Mouse (Mus musculus) heart, embryonic 14.5 days (tissue): ENCODE measurements at regions not wholly inside any gene's neighbourhood (a gene's known extent, or its start where the extent isn't known, plus 50 kb on each side); places are given as distances from the start of the nearest gene placed in this dataset.

ENCODE experiments used
- ATAC-seq: fragments of 200-750 bp; cut with Nextera tagmentation; 2 replicates; pipeline ENCODE4 v1.8.0; 2017; ENCODE audit warnings: low read depth, moderate TSS enrichment; ENCODE audit not compliant: insufficient number of reproducible peaks, insufficient read depth, low FRiP score
- H3K27ac ChIP-seq, 2 experiments: fragments of 200-500 bp in 1 of 2; fragments of 300-500 bp in 1 of 2; sonication (generic) in 1 of 2; replicated peaks in 1 of 2; 2 replicates each; pipeline ENCODE4 v1.5.1; 2012 to 2014; ENCODE audit warnings: low read depth in 2 of 2, low read length in 2 of 2, control low read depth in 1 of 2, mild to moderate bottlenecking in 1 of 2, mixed read lengths in 1 of 2; ENCODE audit not compliant: control insufficient read depth in 1 of 2, insufficient read depth in 1 of 2
- H3K27me3 ChIP-seq: fragments of 300-500 bp; sonication (generic); 2 replicates; pipeline ENCODE4 v1.6.1; 2014; ENCODE audit warnings: mild to moderate bottlenecking, low read length, control low read depth; ENCODE audit not compliant: control insufficient read depth, insufficient read depth
- H3K36me3 ChIP-seq: fragments of 300-500 bp; sonication (generic); 2 replicates; pipeline ENCODE4 v1.6.1; 2014; ENCODE audit warnings: mild to moderate bottlenecking, control low read depth, low read length, mixed read lengths; ENCODE audit not compliant: control insufficient read depth, insufficient read depth
- H3K4me1 ChIP-seq, 2 experiments: fragments of 200-500 bp in 1 of 2; fragments of 300-500 bp in 1 of 2; sonication (generic) in 1 of 2; 2 replicates each; pipeline ENCODE4 v1.6.1; 2012 to 2014; ENCODE audit warnings: low read length in 2 of 2, control low read depth in 1 of 2, mixed read lengths in 1 of 2; ENCODE audit not compliant: control insufficient read depth in 2 of 2, insufficient read depth in 2 of 2
- H3K4me2 ChIP-seq: fragments of 300-500 bp; sonication (generic); 2 replicates; pipeline ENCODE4 v1.6.1; 2014; ENCODE audit warnings: mild to moderate bottlenecking, low read length
- H3K4me3 ChIP-seq, 2 experiments: fragments of 200-500 bp in 1 of 2; fragments of 300-500 bp in 1 of 2; sonication (generic) in 1 of 2; 2 replicates each; pipeline ENCODE4 v1.5.1; 2012 to 2014; ENCODE audit warnings: low read length in 2 of 2, mild to moderate bottlenecking in 2 of 2, control low read depth in 1 of 2, low read depth in 1 of 2, moderate library complexity in 1 of 2; ENCODE audit not compliant: control insufficient read depth in 1 of 2, insufficient read depth in 1 of 2
- H3K9ac ChIP-seq: fragments of 300-500 bp; sonication (generic); 2 replicates; pipeline ENCODE4 v1.6.1; 2014; ENCODE audit warnings: mild to moderate bottlenecking, low read length
- H3K9me3 ChIP-seq: fragments of 300-500 bp; sonication (generic); 2 replicates; pipeline ENCODE4 v1.6.1; 2016; ENCODE audit warnings: low read length, control low read depth; ENCODE audit not compliant: control insufficient read depth
- WGBS: fragments of 180-500 bp; shearing (Covaris S2); extraction: QIAGEN DNeasy Blood & Tissue Kit; methylation state at CpG from one replicate; pipeline ENCODE4 v1.1.7; 2014; 5-methylcytosine and 5-hydroxymethylcytosine counted together

GRCm38 (mm10) chr19:15583106-15583781 is 363.9 kb downstream of the Psat1 start:
- WGBS: 74% methylated on average over 8 of the region's 8 CpGs
- Histone ChIP-seq H3K36me3 (no peaks in the 10 kb centered on the region), H3K9ac (no peak overlapping the region), H3K4me3 (no peak overlapping the region), H3K4me1 (peaks cover 3 to 9% of the 10 kb centered on the region in 2 experiments; a peak in 3 of 4 replicates), H3K27ac (no peak overlapping the region), H3K9me3 (no peaks in the 10 kb centered on the region), H3K4me2 (no peak overlapping the region), H3K27me3 (no peaks in the 10 kb centered on the region)
- ATAC-seq: no peak

GRCm38 (mm10) chr19:15571204-15571603 is 375.9 kb downstream of the Psat1 start:
- Histone ChIP-seq H3K27me3 (no peaks in the 10 kb centered on the region), H3K36me3 (no peaks in the 10 kb centered on the region), H3K4me3 (no peak overlapping the region), H3K9ac (no peak overlapping the region), H3K4me2 (no peak overlapping the region), H3K9me3 (no peaks in the 10 kb centered on the region), H3K27ac (no peak overlapping the region), H3K4me1 (no peaks in the 10 kb centered on the region)
- WGBS: 79% methylated on average over 9 of the region's 9 CpGs
- no peak for ATAC-seq

- no peak for ATAC-seq
- Histone ChIP-seq H3K9me3 (no peaks in the 10 kb centered on the region), H3K4me3 (no peak overlapping the region), H3K27me3 (no peaks in the 10 kb centered on the region), H3K9ac (no peak overlapping the region), H3K27ac (no peak overlapping the region), H3K4me2 (no peak overlapping the region), H3K36me3 (no peaks in the 10 kb centered on the region), H3K4me1 (no peaks in the 10 kb centered on the region)
- 92% methylated on average over 5 of the region's 5 CpGs for WGBS
Measured at GRCm38 (mm10) chr19:15561511-15561910, 385.6 kb downstream of the Psat1 start.

DNA sequence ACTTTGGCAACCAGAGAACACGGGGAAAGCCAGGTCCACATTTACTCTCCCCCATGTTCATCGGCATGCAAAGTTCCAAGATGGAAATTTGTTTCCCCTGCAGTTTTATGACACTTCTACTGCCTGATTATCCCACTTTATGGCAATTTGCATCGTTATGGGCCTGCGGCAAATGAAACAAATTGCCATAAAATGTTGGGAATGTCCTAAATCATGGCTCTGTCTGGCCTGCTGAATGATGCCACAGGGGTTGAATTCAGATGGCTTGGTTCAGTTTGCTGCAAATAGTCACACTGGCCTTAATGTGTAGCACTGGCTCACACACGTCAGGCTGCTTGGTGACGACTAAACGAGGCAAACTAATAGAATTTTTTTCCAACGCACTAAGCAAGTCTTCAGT is 393.2 kb downstream of the Psat1 start:
- no peak for ATAC-seq
- H3K27ac ChIP-seq: no peak overlapping the region
- H3K4me1 ChIP-seq: no peaks in the 10 kb centered on the region
- H3K9ac ChIP-seq: no peak overlapping the region
- H3K9me3 ChIP-seq: no peaks in the 10 kb centered on the region
- no peak overlapping the region for H3K4me2 ChIP-seq
- no peaks in the 10 kb centered on the region for H3K36me3 ChIP-seq
- no peaks in the 10 kb centered on the region for H3K27me3 ChIP-seq
- H3K4me3 ChIP-seq: no peak overlapping the region
- 82% methylated on average over 8 of the region's 8 CpGs for WGBS

DNA sequence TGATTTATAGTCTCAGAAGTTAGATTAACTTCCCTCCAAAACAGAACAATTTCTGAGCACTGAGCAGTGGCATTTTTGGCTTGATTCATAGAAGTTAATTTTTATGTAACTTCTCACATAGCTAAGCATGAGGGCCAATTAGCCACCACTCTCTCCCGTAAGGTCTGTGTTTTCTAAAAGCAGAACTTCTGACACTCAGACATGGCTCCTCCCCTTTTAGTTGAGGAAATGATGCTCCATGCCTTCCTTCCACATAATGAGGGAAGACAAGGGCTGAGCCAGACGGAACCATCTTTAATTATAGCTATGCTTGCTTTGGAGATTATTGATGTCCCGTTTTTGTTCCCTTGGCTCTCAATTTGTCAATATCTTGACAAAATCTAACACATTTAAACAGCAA is 429.3 kb downstream of the Psat1 start:
- Histone ChIP-seq H3K36me3 (no peaks in the 10 kb centered on the region), H3K27ac (no peak overlapping the region), H3K9ac (no peak overlapping the region), H3K4me3 (no peak overlapping the region), H3K4me2 (no peak overlapping the region), H3K27me3 (no peaks in the 10 kb centered on the region), H3K4me1 (peaks cover 4% of the 10 kb centered on the region in 2 experiments; a peak in 3 of 4 replicates), H3K9me3 (0 out of 2 replicates have a peak, but pooled peaks cover under 1% of the 10 kb centered on the region)
- WGBS: 78% methylated on average over 3 of the region's 3 CpGs
- no peak for ATAC-seq

GRCm38 (mm10) chr19:15516566-15517305 is 430.4 kb downstream of the Psat1 start:
- Histone ChIP-seq H3K4me3 (peak overlapping the region in 1 of 2 experiments; percentile 9; a peak in 2 of 4 replicates), H3K27ac (no peak overlapping the region), H3K9ac (no peak overlapping the region), H3K4me2 (peak overlapping the region; percentile 55), H3K36me3 (no peaks in the 10 kb centered on the region), H3K27me3 (no peaks in the 10 kb centered on the region), H3K9me3 (no peaks in the 10 kb centered on the region), H3K4me1 (peaks cover 4% of the 10 kb centered on the region in 2 experiments; a peak in 3 of 4 replicates)
- ATAC-seq: no peak
- WGBS: 28% methylated on average over 17 of the region's 17 CpGs

- ATAC-seq: no peak
- no peaks in the 10 kb centered on the region for H3K36me3 ChIP-seq
- H3K4me1 ChIP-seq: peaks cover 4% of the 10 kb centered on the region in 2 experiments; a peak in 3 of 4 replicates
- WGBS: 80% methylated on average over 4 of the region's 4 CpGs
- no peak overlapping the region for H3K4me2 ChIP-seq
- no peak overlapping the region for H3K27ac ChIP-seq
- H3K9me3 ChIP-seq: no peaks in the 10 kb centered on the region
- no peak overlapping the region for H3K4me3 ChIP-seq
- no peaks in the 10 kb centered on the region for H3K27me3 ChIP-seq
- no peak overlapping the region for H3K9ac ChIP-seq
Measured at GRCm38 (mm10) chr19:15513197-15513596, 433.9 kb downstream of the Psat1 start.
